Mouse (Mus musculus) lung, adult 2 months (tissue): ENCODE data around the gene 2310030G06Rik.

Source experiments
- CTCF ChIP-seq: fragments of 200-500 bp; IDR thresholded peaks from 2 replicates; pipeline ENCODE4 v1.5.1; 2011; ENCODE audit warnings: mild to moderate bottlenecking, low read length, control low read depth; ENCODE audit not compliant: insufficient read depth
- POLR2A ChIP-seq: fragments of 200-500 bp; IDR thresholded peaks from 2 replicates; pipeline ENCODE4 v1.6.1; 2011; ENCODE audit warnings: low read depth, mild to moderate bottlenecking, control low read depth, low read length, borderline replicate concordance; ENCODE audit errors: extremely low read depth

GRCm38 (mm10) chr9:50718878-50719277 is 27.5 kb downstream of the 2310030G06Rik start:
- TF ChIP-seq POLR2A: no peak
- no peak for TF ChIP-seq CTCF
